Mouse (Mus musculus): ENCODE data around the gene Ficd.

DNA sequence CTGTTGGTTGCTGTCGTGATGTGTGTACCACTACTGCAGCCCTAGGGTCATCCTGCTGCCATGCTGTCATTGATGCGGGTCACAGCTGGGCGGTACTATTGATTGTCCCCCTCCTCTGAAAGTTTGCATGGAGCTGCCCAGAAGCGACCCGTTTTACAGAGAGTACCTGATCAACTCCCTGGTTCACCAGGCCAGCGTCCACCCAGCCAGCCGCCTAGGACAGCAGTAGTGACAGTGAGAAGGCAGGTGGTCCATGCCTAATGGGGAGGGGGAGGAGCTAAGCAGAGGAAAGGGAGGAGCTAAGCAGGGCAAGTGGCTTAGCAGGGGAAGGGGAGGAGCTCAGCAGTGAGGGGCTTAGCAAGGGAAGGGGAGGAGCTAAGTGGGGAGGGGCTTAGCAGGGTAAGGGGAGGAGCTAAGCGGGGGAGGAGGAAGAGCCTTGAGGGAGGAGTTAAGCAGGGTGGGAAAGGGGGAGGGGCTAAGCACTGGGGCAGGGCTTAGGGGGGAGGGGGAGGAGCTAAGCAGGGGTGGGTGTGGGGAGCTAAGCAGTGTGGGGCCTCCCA lies 42.3 kb upstream of the Ficd start:
- TF ChIP-seq FLI1 (IDR thresholded peaks at IDR 0.05; ENCODE audit: low read length), result no peak
- no peak for TF ChIP-seq GATA1 (IDR thresholded peaks at IDR 0.05; ENCODE audit: borderline replicate concordance, low read length)

Measured in megakaryocyte, embryonic 14.5 days (primary cell).